Mouse (Mus musculus) megakaryocyte progenitor cell, adult 5-6 weeks (primary cell): Measurements from ENCODE around the gene Tmpo. TPM values are rescaled to one million over a fixed set of nuclear protein-coding genes. Genes with fewer than 3 reads are reported as not detected.
"Not testable (repeated sequence)": the region's sequence is repeated elsewhere in the genome, so short reads cannot be mapped to it uniquely, and the experiment has no call there.

Source experiments
- ATAC-seq: replicated peaks from 2 replicates; pipeline ENCODE4 v1.8.0; 2016; ENCODE audit warnings: mild to moderate bottlenecking, moderate TSS enrichment, inconsistent platforms; ENCODE audit not compliant: poor library complexity
- total RNA-seq, 2 experiments: library from RNA; stranded (forward) in 1 of 2; stranded (reverse) in 1 of 2; fragments of 157-497, 149-512 nt in 1 of 2; fragments of 200-1000 nt in 1 of 2; gene quantifications; 2 replicates each; pipeline versions ENCODE4 v1.2.3 to v1.2.4; 2015 to 2017

Tmpo gene
- total RNA-seq, 2 experiments from 2014 or later, result 266 to 461 TPM

DNA sequence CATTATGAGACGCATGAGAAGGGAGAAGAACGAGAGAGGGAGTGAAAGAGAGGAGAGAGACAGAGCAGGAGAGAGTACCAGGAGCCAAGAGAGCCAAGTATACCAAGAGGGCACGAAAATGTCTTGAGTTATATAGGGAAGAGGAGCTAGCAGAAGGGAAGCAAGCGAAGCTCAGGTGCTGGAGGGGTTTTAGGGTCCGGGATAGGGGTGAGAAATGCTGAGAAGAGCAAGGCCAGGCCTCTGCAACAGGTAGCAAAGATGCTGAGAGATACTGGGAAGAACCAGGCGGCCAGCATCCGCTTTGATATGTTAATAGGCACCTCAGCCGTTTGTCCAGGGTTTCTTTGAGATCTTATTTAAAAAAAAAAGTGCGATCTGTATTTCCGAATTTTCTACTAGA lies 6.2 kb upstream of the Tmpo start:
- ATAC-seq, result no peak

DNA sequence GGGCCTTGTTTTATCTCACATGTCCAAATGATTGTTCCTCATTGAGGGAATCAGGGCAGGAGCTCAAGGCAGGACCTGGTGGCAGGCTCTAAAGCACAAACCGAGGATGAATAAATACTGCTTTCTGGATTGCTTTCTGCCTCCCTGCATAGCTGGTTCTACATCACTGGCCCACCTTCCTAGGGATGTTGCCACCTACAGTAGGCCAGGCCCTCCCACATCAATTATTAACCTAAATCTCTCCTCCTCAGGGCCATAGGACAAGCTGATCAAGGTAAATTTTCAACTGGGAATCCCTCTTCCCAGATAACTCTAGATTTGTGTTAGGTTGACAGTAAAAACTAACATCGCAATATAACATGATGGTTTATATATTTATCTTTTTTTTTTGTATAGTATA lies 4.6 kb upstream of the Tmpo start:
- no peak for ATAC-seq

DNA sequence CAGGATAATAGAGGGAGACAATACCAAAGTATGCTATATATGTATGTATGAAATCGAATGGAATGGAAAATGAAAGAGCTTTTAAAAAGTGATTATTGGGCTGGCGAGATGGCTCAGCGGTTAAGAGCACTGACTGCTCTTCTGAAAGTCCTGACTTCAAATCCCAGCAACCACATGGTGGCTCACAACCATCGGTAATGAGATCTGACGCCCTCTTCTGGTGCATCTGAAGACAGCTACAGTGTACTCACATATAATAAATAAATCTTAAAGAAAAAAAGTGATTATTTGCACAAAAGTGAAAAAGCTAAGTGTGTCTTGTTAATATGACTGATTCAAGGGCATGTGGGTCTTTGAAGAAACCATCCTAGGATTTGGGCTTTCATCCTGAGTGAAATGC lies 3.8 kb upstream of the Tmpo start:
- ATAC-seq, result not testable (repeated sequence)

DNA sequence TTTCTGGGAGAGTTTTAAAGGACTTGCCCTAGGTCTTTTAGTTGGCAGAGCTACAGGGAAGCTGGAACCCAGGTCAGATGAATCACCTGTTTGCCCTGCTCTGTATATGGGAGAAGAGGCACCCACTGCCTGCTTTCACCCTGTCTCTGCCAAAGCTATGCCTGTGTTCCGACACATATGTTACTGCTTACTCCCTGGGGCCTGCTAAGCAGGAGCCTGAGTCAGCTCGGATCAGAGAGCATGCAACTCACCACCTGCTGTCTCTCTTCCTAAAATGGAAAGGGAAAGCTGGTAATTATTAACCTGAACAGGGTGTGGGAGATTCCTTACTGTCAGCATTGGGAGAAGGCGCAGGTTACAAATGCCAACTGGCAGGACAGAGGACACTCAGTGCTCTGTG lies 2.2 kb upstream of the Tmpo start:
- ATAC-seq, result no peak

DNA sequence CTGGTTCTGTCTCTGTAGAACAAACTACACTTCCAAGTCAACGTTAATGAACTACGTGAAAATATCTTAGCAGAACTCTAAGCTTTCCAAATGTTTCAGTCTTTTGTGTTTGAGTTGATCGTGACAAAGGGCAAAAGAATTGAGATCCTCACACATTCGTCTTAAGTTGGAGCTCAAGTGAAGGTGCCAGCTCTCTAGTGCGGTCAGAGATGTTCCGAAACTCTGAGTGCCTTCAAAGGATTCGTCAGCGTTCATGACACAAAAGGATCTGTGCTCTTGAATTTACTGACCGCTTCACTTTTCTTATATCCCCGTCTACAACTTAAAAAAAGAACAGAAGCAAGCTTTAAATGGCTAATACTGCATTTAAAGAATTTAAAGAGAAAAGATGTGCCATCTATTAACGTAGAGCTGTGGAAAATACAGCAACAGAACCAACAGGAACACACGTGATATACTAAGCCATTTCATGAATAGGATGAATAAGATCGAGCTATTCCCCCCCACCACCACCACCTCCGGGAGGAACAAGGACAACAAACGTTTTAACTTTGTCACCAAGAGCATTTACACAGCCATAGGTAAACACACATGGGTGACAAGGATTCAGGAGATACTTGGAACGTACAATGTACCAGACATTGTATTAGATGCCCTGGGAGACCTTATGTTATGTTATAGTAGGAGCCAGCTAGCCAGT lies 1.3 kb upstream of the Tmpo start:
- peak; percentile 17; the same call in 1 of the 2 replicates for ATAC-seq

DNA sequence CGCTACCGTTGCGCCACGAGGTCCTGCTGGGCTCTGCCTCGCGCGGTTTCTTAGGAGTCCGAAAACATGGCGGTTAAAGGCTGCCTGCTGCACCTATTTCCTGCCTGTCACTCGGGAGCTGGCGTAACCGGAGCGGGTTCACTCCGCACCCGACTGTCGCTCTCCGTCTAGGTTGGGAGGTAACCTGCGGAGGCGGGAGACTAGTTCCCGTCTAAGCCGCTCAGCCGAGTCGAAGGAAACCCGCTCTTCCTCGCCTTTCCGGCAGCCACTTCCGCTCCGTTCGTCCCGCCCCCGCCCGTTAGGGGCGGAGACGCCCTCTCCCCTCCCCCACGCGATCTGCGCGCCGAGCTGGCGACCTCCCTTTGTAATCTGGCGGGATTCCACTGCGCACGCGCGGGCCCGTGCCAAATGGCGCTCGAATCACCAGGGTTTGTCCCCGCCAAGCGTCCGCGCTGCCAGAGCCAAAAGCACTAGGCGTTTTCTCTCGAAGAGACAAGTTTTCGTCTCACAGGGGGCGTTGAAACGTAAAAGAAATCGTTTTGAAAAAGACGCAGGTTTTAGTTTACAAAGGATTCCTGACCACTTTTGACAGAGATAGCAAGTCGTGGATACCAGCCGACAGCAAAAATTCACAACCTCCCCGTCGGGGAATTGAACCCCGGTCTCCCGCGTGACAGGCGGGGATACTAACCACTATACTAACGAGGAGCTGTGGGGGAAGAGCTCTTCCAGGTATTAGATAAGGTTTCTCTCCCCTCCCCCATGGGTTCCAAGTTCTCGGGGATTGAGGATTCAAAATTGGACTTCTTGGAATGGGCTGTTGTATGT lies 560 bp upstream of the Tmpo start:
- peak; percentile 81 for ATAC-seq

GRCm38 (mm10) chr10:91180301-91180700 lies 814 bp downstream of the Tmpo start:
- ATAC-seq, result no peak

DNA sequence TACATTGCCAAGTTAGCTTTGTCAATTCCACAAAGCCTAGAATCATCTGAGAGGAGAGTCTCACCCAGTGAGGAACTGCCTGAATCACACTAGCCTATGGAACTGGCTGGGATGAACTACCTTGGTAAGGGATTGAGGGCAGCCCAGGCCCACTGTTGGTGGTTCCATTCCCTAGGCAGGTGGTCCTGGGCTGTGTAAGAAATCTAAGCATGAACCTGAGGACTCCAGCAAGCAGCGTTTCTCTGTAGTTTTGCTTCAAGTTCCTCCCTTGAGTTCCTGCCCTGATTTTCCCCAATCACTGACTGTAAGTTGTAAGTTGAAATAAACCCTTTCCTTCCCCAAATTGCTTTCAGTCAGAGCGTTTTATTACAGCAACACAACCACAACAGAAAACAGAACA lies 1.3 kb downstream of the Tmpo start:
- ATAC-seq, result no peak

DNA sequence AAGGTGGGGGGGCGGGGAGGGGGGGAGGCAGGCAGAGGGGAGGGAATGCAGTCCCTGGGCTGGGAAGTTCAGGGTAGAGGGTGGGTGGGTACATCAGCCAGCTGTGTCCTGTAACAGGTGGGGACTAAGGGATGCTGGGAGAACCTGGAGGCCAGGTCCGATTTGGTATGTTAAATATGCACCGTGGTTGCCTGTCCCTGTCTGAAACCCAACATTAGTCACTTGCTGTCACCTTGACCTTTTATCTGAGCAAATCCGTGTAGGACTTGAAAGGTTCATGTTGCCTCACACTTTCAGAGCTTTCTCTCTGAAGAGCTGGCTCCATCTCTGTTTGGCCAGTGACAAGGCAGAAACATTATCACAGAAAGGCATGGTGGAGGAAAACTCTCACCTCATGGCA lies 3.9 kb downstream of the Tmpo start:
- ATAC-seq, result no peak

DNA sequence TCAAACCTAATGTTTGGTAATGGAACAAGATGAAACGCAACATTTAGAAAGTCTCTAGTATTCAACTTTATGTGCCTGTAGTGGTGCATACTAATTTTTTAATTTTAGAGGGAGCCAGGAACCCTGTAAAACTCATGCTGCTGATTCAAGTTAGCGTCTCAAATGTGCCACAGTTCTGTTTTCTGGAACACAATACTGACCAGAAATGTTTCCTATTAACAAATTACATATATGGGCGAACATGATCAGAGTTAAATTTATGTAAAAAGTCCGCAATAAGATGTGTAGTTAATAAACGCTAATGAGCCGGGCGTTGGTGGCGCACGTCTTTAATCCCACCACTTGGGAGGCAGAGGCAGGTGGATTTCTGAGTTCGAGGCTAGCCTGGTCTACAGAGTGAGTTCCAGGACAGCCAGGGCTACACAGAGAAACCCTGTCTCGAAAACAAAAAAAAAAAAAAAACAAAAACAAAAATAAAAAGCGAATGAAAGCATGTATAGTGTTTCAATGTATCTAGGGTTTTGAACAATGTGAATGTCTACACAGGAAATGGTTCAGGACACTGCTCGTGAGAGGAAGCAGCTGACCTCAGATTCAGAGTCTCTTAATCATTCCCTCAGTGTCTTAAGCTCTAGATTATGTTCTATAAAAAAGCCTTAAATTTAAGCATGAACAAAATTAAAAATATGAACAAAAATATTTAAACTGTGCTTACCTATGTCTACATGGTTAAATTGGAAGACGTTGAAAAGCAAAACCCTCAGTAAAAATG lies 8.6 kb downstream of the Tmpo start:
- no peak for ATAC-seq

- ATAC-seq, result peak; percentile 70
Measured at GRCm38 (mm10) chr10:91171455-91172328, 9.4 kb downstream of the Tmpo start.

DNA sequence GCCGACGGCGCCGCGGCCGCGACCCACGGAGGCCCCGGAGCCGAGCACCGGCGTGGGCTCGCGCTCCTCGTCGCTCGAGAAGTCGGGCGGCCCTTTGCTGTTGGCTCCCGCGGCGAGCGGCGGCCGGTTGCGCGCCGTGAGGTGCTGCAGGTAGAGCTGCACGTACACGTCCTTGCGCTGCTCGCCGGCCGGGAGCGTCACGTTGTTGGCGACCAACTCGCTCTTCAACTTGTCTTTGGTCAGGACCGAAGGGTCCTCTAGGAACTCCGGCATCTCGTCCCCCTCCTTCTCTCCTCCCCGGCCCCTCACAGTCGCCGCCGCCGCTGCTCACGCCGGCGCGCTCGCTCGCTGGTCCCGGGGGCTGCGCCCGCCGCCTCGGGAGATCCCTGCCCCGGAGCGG lies 10.1 kb downstream of the Tmpo start:
- ATAC-seq, result 0 out of 2 replicates have a peak, but pooled peaks have one; percentile 0

GRCm38 (mm10) chr10:91170143-91170941 lies 10.8 kb downstream of the Tmpo start:
- peak; percentile 64 for ATAC-seq

DNA sequence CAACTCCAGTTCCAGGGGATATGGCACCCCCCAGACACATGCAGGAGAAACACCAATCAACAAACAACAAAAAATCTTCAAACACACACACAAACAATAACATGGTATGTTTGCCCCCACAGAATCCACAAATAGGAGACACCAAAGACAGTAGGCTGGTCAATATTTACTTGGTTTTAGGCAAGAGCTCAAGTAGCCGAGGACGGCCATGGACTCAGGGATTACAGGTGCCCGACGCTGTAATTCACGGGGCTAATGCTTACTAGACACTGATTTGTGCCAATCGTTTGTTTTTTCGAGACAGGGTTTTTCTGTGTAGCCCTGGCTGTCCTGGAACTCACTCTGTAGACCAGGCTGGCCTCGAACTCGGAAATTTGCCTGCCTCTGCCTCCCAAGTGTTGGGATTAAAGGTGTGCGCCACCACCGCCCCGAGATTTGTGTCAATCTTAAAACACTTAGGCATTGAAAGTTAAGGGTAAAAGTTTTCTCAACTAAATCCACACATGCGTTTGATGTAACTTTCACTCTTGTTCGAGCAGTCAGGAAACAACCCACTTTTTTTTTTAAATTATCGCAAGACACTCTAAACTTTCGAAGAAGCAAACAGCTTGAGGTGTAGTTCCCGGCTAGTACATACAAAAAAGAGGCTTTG lies 11.6 kb downstream of the Tmpo start:
- no peak for ATAC-seq

DNA sequence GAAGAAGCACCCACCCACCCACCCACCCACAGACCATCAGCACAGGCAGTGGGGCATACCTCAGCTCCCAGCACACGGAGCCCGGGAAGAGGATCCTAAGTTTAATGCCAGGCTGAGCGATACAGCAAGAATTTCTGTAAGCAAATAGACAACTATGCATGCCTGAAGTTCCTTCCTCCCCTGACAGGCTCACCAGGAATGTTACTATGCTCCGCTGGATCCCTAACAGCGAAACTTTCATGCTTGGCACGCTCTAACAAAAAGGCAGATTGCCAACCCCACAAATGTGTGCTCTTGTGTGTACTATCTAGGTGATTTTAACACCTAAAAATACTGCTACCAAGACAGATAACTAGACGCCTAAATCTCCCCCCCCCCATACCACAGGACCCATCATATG lies 13.8 kb downstream of the Tmpo start:
- ATAC-seq, result no peak

- ATAC-seq, result peak; percentile 49
Measured at GRCm38 (mm10) chr10:91166890-91167289, 14.2 kb downstream of the Tmpo start.

DNA sequence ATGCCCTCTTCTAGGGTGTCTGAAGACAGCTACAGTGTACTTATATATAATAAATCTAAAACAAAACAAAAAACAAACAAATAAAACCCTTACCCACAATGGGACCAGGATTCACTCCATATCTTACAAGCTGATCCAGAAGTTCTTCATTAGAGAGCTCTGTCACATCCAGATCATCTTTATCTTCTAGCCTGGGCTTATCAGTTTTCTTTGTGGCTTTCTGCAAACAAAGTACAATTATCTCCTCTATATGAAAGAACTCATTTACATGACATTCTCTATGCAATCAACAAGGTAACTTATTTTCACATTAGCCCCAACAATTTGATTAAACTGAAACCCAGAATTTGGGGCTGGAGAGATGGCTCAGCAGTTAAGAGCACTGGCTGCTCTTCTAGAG lies 15.3 kb downstream of the Tmpo start:
- ATAC-seq, result no peak

DNA sequence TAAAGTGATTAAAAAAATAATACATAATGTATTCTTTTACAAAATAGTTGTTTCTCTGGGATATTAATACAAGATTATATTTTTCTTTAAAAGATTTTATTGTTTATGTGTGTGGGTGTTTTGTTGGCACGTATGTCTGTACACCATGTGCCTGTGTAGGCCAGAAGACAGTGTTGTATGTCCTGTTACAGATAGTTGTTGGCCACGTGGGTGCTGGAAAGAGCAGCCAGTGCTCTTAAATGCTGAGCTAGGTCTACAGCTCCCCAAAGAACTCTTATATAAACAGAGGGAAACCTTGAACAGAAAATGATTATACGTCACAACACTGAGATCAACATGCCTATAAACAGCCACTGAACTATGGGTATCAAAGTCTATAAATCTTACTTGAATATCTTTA lies 16.6 kb downstream of the Tmpo start:
- ATAC-seq, result no peak

- ATAC-seq, result no peak
Measured at GRCm38 (mm10) chr10:91162511-91163163, 18.5 kb downstream of the Tmpo start.
